Mouse (Mus musculus): ENCODE results near the gene Crtac1. TPM values are rescaled to one million over a fixed set of nuclear protein-coding genes. Genes with fewer than 3 reads are reported as not detected.

The Crtac1 gene
- total RNA-seq (2021): under 1 TPM in 1 of 2 experiments, not detected in 1; 0.45 TPM
- long read RNA-seq, experiment 1: 0 reads
- long read RNA-seq, experiment 2: 0 reads

DNA sequence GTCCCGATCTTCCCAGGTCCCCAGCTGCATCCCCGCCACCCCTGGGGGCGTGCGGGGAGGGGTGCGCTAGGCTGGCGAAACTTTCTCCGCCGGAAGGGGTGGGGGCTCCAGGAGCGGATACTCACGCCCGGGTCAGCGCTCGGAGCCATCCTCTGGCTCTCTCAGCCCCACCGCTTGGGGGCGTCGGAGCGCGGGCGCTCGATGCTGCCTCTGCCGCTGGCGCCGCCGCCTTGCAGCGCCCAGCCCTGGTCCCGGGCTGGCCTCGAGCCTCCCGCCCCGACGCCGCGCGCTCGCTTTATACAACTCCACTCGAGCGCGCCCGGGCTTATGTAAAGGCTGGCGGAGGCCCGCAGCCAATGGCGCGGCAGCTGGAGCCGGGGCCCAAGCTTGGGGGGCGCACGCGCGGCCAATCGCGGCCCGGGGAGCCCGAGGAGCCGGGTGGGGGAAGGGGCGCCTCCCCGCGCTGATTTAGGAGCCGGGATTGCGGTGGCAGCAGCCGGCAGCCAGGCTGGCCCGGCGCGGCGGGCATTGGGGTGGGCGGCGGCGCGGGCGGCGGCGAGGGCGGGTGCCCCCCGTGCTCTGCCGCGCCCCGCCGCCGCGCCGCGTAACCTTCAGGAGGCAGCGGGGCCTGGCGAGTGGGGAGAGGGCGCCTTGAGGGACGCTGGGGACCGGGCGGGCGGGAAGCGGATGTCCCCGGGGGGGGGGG, at the start of gene Crtac1:
TSS of gene Crtac1 (minus strand) at position 299 of the 706 bp plus-strand sequence.
- no peak for DNase-seq (ENCODE audit: low spot score)

DNA sequence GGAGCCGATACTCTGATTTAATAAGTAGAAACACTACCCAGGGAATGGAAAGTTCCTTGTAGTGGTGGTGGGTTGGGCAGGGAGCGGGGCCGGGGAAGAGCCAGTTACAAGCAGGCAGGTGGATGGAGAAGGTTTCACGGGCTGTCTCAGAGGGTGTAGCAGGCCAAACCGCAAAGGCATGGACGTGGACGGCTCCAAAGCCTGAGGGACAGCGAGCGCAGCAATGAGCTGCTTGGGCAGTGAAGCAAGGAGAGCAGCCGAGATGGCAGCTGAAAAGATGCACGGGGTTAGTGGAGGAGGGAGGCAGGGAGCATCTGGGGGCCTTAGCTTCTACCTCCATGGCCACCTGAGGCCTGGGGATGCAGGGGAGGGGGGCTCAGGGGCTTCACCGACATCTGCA, 46.7 kb upstream of the Crtac1 start:
- DNase-seq (ENCODE audit: low spot score): no peak

DNA sequence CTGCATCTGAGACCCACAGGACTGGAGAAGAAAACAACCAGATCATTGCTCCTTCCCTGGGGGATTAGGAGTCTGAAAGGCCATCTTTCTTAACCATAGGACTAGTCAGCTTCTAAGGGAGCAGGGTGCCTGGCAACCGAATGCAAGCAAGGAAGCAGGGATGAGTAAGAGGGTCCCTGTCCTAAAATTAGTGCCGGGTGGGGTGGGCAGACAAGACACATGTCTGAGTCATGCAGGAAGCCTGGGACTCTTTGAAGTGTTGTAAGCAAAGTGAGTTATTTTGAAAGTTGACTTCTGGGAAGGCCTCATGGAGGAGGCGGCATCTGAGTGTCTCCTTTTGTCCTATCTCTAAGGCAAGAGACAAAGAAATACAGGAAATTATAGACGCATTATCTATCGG, 46.2 kb upstream of the Crtac1 start:
- DNase-seq (ENCODE audit: low spot score): no peak

DNA sequence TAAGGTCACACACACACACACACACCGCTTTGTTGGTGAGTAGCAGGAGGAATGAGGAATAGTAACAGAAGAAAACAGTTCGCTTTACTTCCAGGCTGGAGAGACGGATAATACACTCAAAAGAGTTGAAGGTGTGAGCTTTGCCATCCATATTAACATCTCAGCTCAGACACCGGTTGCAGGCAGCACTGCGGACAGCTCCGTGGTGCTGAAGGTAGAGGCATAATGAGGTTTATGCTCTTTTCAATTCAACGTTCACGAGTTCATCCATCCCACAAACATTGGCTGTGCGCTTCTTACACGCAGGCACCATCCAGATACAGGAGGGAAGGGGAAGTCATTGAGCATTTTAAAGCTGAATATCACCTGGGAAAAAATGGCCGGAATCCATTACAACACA, 41.2 kb upstream of the Crtac1 start:
- DNase-seq (ENCODE audit: low spot score): no peak

DNA sequence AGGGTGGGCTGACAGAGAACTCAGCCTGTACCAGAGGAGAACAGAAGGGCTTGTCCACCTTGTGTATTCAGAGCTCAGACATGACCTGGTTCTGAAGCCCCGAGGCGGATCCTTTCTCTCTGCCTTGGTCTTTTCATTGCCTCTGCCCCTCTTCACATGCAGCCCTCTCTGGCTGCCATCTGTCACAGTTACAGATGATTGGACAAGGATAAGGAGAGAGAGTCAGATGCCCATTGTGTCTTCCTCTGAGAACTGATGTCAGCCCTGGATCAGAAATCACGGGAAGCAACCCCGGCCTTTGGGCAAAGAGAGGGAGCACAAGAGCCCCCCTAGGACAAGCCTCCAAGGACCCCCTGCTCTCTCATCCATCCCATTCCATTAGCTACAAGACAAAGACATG, 40.0 kb upstream of the Crtac1 start:
- no peak for DNase-seq (ENCODE audit: low spot score)

DNA sequence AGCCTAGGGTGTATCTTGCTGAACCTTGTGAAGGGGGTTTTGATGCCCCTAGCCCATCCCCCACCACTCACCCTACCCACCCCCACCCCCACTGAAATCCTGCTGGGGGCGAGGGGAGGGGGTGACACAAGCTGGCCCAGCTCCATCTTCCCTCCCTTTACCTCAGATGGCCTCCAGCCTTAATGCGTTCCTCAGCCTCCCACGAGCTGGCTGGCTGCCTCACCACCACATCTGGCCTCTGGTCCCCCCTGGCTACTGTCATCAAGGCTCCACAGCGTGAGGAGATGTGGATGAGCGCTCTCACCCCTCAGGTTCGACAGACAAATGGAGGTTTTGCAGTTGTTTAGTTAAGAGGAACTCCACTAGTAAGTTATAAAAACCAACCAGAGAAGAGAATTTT, 30.3 kb upstream of the Crtac1 start:
- DNase-seq (ENCODE audit: low spot score): no peak

DNA sequence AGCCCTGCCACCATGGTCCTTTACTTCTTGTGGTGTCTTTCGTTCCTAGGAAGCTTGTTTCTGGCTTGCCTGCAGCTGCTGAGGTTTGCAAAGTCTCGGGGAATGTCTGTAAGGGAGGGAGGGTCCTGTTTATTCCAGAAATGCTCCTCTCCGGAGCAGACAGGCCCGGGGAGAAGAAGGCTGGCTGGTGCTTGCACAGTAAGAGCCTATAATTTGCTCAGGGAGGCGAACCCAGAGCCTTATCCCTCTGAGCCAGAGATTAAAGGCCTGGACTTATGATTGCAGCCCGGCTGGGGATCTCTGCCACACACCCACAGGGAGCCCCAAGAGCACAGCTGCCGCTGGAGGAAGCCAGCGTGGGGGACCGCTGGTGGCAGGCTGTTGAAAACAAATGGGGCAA, 29.8 kb upstream of the Crtac1 start:
- no peak for DNase-seq (ENCODE audit: low spot score)

DNA sequence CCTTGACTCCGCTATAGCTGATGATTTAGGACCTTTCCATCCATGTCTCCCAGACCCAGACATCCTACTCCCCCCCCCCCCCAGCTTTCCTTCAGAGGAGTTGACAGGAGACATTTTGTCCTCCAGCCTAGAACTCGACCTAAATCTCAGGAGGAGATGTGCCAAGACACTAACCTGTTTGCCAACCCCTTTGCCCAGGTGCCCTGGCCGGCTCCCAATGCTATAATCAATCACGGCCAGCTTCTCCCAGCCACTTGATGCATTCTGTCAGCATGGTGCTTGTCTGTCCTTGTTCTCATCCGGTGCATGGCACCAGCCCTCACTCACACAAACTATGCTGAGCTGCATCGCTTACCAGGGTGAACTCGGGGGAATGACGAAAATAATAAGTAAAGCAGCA, 27.9 kb upstream of the Crtac1 start:
- no peak for DNase-seq (ENCODE audit: low spot score)

DNA sequence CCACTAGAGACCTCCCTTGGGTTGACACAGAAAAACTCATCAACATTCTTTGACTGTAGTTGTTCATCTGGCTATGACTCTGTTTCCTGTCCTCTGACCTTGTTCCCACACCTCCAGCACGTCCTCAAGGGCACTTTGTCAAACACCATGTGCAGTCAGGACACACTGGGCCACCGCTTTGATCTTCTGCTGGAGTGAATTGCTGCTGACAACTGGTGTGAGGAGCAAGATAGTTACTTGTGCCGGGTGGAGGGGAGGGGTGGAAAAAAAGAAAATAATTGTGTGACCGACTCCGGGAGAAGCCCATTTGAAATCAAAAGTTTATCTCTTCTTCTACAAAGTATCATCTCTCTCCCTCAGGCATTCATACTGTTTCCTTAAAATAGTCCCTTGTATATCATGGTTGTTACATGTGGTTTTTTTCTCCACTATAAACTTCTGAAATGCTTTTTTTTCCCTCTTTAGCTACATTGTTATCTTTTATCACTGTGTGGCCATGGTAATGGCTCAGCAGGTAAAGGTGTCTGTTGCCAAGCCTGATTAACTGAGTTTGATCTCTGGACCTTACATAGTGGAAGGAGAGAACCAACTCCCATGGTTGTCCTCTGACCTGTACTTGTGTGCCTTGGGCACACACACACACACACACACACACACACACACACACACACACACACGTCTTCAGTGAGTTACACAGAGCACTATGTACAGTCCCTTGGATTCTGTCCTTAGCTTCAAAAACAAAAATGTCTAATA, 23.1 kb upstream of the Crtac1 start:
- DNase-seq (ENCODE audit: low spot score): no peak

DNA sequence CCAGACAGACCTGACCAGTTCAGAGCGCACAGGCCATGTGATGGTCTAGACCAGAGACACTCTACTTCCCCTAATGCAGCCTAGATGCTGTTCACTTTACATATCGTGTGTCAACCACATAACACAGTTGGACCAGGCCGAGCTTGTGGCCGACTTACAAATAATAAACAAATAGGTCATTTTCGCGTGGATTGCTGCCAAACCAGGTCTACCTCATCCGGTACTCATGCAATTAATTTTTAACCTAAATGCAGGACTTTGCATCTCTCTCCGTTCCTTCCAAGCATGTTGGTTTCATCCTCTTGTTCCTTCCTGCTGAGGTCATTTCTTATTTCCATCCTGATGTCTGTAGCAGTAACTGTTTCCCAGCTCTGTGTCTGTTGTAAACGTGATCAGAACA, 22.4 kb upstream of the Crtac1 start:
- no peak for DNase-seq (ENCODE audit: low spot score)

DNA sequence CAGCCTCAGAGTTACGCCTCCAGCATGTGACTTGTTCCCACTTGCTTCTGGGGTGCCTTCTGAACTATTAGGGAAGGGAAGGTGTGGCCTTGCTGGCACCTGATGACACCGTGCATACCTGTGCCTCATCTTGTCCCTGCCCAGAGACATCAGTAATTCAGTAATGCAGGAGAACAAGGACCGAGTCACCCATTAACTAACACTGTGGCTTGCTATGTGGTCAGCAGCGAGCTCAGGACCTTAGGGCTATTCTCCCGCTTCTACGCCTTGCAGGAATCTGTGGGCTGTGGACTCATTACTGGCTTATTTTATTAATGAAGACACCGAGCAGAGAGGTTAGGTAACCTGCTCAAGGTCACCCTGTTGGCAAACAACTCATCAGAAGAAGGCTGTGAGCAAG, 21.0 kb upstream of the Crtac1 start:
- DNase-seq (ENCODE audit: low spot score): no peak

DNA sequence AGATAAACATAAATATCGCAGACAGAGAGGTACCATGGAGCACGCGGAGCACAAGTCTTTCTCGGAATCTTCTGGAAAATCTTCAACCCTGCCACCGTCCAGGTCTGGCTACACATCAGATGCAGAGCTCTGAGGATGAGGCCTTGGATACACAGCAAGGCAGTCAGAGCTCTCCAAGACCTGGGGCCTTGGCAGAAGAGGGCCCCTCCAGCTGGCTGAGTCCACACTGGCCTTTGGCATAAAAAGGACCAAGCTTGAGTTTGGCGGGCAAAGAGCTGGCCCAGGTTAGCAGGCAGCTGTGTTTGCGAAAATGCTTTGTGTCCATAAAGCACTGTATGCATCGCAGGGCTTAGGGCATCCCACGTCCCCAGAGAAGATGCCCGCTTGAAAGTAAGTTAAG, 17.0 kb upstream of the Crtac1 start:
- DNase-seq (ENCODE audit: low spot score): no peak

DNA sequence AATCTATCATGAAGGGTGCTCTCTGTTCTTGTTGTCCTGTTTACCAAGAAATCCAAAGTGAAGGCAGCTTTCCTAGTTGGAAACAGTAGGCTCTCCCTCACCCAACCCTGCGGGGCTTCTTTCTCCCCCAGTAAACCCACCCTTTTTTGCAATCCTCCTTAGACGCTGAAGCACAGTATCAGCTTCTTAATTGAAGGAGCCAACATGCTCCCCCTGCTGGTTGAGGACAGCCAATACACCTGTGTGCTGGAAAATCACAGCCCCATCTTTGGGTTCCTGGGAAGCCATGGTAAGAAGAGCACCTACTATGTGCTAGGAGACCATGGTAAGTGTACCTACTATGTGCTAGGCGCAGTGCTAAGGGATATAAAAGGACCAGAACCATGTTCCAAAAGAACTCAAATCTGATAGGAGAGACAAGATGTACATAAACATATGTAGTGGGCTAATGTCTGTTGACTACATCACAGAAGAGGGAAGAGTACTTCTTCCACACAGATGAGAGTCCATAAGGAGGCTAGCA, 12.4 kb upstream of the Crtac1 start:
- DNase-seq (ENCODE audit: low spot score): no peak

DNA sequence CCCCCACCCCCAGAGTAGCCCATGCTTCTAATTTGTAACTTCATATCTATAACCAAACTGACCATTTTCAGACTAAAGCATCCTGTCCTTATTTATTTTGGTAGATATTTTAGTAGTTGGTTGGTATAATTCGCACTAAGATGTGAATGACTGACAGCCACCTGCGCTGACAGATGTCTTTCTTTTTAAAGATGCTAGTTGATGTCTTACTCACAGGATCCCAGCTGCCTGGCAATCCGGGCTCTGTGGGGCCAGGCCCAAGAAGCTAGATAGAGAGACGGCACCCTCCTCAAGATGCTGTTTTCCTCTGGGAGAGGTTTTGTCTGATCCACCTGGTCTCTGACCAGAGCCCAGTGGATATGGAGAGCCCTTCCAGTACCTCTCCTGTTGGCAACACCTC, 11.7 kb upstream of the Crtac1 start:
- DNase-seq (ENCODE audit: low spot score): no peak

DNA sequence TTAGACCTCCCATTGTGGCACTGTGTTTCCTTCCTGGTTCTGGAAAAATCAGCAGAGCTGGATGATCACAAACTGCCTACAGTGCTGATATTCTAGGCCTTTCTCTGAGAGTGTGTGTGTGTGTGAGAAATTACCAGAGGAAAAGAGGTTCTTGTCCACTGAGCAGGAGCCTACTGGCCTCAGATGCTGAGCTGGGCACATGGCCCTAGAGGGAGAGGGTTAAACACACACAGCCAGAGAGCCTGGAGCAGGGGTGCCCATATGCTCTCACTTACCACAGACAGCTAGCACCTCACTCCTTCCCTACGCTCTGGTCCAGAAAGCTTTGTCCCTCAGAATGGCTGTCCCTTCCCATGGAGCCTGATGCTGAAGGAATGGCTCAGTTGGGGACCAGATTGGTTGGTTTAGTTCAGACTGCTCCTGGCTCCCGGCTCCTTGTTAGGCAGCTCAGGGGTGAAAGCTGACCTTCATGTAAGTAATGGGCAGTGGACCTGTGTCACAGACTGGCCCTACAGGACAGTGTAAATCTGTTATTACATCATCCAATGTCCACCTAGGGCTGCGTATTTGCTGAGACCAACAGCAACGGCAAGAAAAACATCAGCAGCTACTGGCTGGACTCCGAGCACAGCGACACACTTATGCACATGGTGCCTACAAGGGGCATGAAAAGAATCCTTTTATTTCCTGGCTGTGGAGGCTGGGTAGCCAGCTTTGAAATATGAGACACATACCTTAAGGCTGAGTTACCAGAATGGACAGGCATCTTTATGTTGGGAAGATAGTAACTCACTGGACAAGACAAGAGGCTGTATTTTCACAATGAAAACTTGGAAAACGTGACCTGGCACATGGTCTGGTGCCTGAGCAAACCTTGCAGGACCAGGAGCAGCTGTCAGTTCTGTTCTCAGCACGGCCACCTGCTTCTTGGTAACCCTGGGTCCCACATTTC, 10.9 kb upstream of the Crtac1 start:
- DNase-seq (ENCODE audit: low spot score): no peak

DNA sequence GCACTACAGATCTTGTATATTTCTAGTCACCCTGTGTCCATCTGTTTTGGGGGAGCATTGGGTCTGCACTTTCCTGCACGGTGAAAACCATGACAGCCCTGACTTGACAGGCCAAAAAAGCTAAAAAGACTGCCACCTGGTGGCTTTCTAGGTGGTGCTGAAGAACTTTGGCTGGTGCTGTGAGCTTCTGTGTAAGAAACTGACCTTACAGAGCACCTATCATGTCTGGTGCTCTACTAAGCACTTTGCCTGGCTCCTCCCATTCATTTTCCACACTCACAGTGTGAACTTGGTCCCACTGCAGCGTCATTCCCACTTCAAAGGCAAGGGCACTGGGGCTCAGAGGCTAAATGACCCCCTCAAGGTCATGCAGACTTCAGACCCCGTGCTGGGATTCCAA, 8.5 kb upstream of the Crtac1 start:
- no peak for DNase-seq (ENCODE audit: low spot score)

DNA sequence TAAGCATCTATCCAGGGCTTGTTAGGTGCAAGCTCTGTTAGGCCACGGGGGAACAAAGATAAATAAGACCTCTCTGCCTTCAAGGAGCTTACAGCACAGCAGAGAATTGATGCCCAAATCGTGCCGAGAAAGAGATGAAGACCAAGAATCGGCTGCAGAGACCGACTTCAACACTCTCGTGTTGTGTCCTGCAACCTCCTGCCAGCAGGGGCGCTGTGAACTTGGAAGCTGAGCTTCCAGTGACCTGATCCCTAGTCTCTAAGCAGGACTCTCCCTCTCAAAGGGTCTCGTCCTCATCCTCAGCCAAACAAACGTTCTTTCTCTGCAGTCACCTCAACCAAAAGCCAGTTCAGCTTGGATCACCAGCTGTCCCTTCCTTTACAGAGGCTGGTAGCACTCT, 7.8 kb upstream of the Crtac1 start:
- DNase-seq (ENCODE audit: low spot score): no peak

DNA sequence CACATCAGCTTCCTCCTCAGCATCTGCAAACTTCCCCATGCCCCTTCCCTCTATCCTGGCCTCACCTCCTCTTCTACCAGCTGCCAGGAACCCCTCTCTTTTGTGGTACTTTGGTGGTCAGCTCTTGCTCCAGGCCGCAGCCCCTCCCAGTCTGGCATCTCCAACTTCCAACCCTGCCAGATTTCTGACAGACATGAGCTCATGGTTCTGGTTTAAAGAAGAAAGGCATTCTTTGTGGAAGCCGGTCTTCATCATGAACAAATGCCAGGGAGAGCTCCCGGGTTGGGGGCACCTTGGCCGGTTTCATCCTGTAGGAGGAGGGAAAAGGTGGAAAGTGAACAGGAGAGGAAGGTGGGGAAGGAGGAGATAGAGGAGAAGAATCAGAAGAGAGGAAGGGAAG, 4.0 kb upstream of the Crtac1 start:
- DNase-seq (ENCODE audit: low spot score): no peak

DNA sequence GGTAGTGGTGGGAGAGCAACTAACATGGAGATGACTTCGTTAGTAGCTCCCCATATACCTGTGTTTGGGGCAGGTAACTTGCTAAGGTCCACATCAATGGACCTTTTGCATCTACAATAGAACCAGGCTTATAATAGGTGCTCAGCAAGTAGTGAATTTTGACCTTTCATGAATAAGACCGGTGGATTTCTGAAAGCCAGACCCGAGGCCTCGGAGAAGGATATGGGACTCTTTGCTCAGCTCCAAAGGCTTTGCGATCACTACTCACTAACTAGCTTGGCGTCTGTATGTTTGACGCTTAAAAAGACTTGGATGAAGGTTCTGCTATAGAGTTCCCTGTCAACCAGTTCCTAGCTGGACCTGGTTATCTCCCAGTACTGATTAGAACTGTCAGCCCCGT, 1.2 kb upstream of the Crtac1 start:
- DNase-seq (ENCODE audit: low spot score): no peak

DNA sequence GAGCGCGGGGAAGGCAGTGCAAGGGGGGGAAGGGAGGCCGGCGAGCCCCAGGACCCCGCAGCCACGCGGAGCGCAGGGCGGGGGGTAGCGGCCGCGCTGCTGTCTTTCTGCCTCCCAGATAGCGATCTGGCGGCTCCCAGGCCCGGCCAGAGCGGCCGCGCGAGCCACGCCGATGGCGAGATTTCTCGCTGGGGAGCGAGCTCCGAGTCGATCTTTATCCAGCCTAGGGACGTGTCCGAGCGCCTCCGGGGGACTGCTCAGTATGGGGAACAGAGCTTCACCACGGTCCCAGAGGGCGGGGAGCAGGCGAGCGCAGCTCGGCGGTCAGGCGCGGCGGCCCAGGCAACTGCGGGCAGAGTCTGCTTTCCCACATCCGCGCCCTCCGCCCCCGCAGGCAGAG, 608 bp upstream of the Crtac1 start:
- DNase-seq (ENCODE audit: low spot score): no peak

DNA sequence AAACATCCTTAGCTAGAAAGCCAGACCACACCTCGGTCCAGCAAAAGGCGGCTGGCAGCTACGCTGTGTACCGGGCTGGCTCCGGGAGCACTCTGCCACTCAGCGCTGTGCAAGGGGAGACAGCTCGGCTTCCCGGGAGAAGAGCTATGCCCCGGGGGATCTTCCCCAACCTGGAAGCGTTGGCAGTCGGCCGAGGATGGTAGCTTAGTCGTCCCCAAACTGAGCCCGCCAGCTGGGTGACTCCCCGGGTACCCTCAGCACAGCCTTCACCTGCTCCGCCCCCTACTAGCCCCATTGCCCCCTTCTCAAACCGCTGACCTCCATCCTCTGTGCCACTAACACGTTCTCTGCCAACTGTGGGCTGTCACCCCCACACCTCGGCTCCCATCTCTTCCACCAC, 602 bp downstream of the Crtac1 start:
- no peak for DNase-seq (ENCODE audit: low spot score)

DNA sequence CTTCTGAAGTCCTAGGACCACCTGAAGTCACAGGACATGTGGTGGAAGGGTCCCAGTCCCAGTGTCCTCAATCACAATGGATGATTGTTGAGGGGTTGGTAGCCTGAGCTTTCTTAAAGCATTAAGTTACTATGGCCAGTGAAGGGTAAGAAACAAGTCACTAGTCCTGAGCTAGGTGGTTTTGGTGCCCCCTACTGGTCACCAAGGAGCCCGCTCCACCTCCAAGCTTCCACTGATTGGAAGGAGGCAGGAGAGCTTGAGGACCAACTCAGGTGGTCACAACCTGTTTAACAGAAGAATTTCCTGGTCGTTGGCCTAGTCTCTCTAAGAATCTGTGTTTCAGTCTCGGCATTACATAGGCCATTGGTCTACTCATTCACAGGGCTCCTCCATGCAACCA, 2.2 kb downstream of the Crtac1 start:
- peak; percentile 34 for DNase-seq (ENCODE audit: low spot score)

All from gastrocnemius, adult 18-20 months (tissue).